Mouse (Mus musculus): ENCODE results near the gene 0610009B22Rik. TPM values are rescaled to one million over a fixed set of nuclear protein-coding genes. Genes with fewer than 3 reads are reported as not detected.
A peak's percentile ranks its signal among the peaks of the same experiment; 100 is the strongest.
"Not testable (repeated sequence)": the region's sequence is repeated elsewhere in the genome, so short reads cannot be mapped to it uniquely, and the experiment has no call there.

0610009B22Rik gene
- polyA plus RNA-seq, 1 experiment from 2014 or later, result 95.4 TPM

- 33% methylated on average over 13 of the region's 13 CpGs for WGBS
- peaks cover 10% of the 10 kb centered on the region for H3K36me3 ChIP-seq (replicated peaks)
- no peaks in the 10 kb centered on the region for H3K9me3 ChIP-seq
- H3K4me1 ChIP-seq, result 0 out of 2 replicates have a peak, but pooled peaks cover 6% of the 10 kb centered on the region
- H3K4me3 ChIP-seq (replicated peaks), result no peak overlapping the region
- H3K9ac ChIP-seq, result no peak overlapping the region
- H3K27ac ChIP-seq, result no peak overlapping the region
- no peak overlapping the region for H3K4me2 ChIP-seq
- H3K27me3 ChIP-seq, result no peaks in the 10 kb centered on the region
- no peak for ATAC-seq (ENCODE audit: low FRiP score)
These were observed 7.2 kb downstream of the 0610009B22Rik start for GRCm38 (mm10) chr11:51681324-51681975.

GRCm38 (mm10) chr11:51679466-51679865 is 9.2 kb downstream of the 0610009B22Rik start:
- Histone ChIP-seq H3K4me3 (replicated peaks) (no peak overlapping the region), H3K36me3 (replicated peaks) (no peaks in the 10 kb centered on the region), H3K9ac (no peak overlapping the region), H3K27me3 (no peaks in the 10 kb centered on the region), H3K9me3 (no peaks in the 10 kb centered on the region), H3K4me1 (0 out of 2 replicates have a peak, but pooled peaks cover 6% of the 10 kb centered on the region), H3K4me2 (no peak overlapping the region), H3K27ac (no peak overlapping the region)
- no peak for ATAC-seq (ENCODE audit: low FRiP score)
- WGBS, result 76% methylated on average over 3 of the region's 3 CpGs

GRCm38 (mm10) chr11:51677737-51678418 is 10.8 kb downstream of the 0610009B22Rik start:
- no peak overlapping the region for H3K27ac ChIP-seq
- no peak overlapping the region for H3K4me3 ChIP-seq (replicated peaks)
- H3K36me3 ChIP-seq (replicated peaks), result no peaks in the 10 kb centered on the region
- H3K9ac ChIP-seq, result 0 out of 2 replicates have a peak overlapping the region, but pooled peaks have one; percentile 17
- H3K4me2 ChIP-seq, result no peak overlapping the region
- no peaks in the 10 kb centered on the region for H3K27me3 ChIP-seq
- 79% methylated on average over 6 of the region's 6 CpGs for WGBS
- no peak for ATAC-seq (ENCODE audit: low FRiP score)
- H3K9me3 ChIP-seq, result no peaks in the 10 kb centered on the region
- 0 out of 2 replicates have a peak, but pooled peaks cover 6% of the 10 kb centered on the region for H3K4me1 ChIP-seq

GRCm38 (mm10) chr11:51675386-51675785 is 13.3 kb downstream of the 0610009B22Rik start:
- H3K9ac ChIP-seq, result no peak overlapping the region
- no peaks in the 10 kb centered on the region for H3K4me1 ChIP-seq
- no peak overlapping the region for H3K4me2 ChIP-seq
- WGBS, result 78% methylated on average over 5 of the region's 5 CpGs
- no peaks in the 10 kb centered on the region for H3K36me3 ChIP-seq (replicated peaks)
- H3K27me3 ChIP-seq, result no peaks in the 10 kb centered on the region
- no peaks in the 10 kb centered on the region for H3K9me3 ChIP-seq
- H3K27ac ChIP-seq, result no peak overlapping the region
- no peak overlapping the region for H3K4me3 ChIP-seq (replicated peaks)
- ATAC-seq (ENCODE audit: low FRiP score), result no peak

- Histone ChIP-seq H3K36me3 (replicated peaks) (no peaks in the 10 kb centered on the region), H3K27me3 (no peaks in the 10 kb centered on the region), H3K4me2 (no peak overlapping the region), H3K4me1 (no peaks in the 10 kb centered on the region), H3K4me3 (replicated peaks) (no peak overlapping the region), H3K27ac (no peak overlapping the region), H3K9me3 (no peaks in the 10 kb centered on the region), H3K9ac (no peak overlapping the region)
- WGBS, result 82% methylated on average over 9 of the region's 9 CpGs
- ATAC-seq (ENCODE audit: low FRiP score), result no peak
These were observed 15.4 kb downstream of the 0610009B22Rik start for GRCm38 (mm10) chr11:51673291-51673690.

GRCm38 (mm10) chr11:51671376-51671775 is 17.3 kb downstream of the 0610009B22Rik start:
- no peak for ATAC-seq (ENCODE audit: low FRiP score)
- 74% methylated on average over 2 of the region's 2 CpGs for WGBS
- H3K9me3 ChIP-seq, result no peaks in the 10 kb centered on the region

GRCm38 (mm10) chr11:51670846-51671245 is 17.8 kb downstream of the 0610009B22Rik start:
- ATAC-seq (ENCODE audit: low FRiP score), result no peak
- H3K36me3 ChIP-seq (replicated peaks), result no peaks in the 10 kb centered on the region
- no peaks in the 10 kb centered on the region for H3K9me3 ChIP-seq
- no peak overlapping the region for H3K4me3 ChIP-seq (replicated peaks)
- no peaks in the 10 kb centered on the region for H3K27me3 ChIP-seq
- 94% methylated on average over 7 of the region's 7 CpGs for WGBS
- H3K4me2 ChIP-seq, result no peak overlapping the region
- no peak overlapping the region for H3K27ac ChIP-seq
- no peak overlapping the region for H3K9ac ChIP-seq
- no peaks in the 10 kb centered on the region for H3K4me1 ChIP-seq

More at GRCm38 (mm10) chr11:51671376-51671775, 17.3 kb downstream of the 0610009B22Rik start:
- H3K4me1 ChIP-seq, result no peaks in the 10 kb centered on the region
- no peak overlapping the region for H3K27ac ChIP-seq
- H3K27me3 ChIP-seq, result no peaks in the 10 kb centered on the region
- H3K36me3 ChIP-seq (replicated peaks), result no peaks in the 10 kb centered on the region
- no peak overlapping the region for H3K4me2 ChIP-seq
- no peak overlapping the region for H3K9ac ChIP-seq
- H3K4me3 ChIP-seq (replicated peaks), result no peak overlapping the region

GRCm38 (mm10) chr11:51664747-51665146 is 23.9 kb downstream of the 0610009B22Rik start:
- H3K9me3 ChIP-seq; H3K9ac ChIP-seq; H3K27me3 ChIP-seq; H3K36me3 ChIP-seq (replicated peaks); H3K4me1 ChIP-seq; H3K4me3 ChIP-seq (replicated peaks); H3K4me2 ChIP-seq; ATAC-seq (ENCODE audit: low FRiP score); H3K27ac ChIP-seq: not testable (repeated sequence)
- WGBS, result 96% methylated on average over 7 of the region's 7 CpGs

GRCm38 (mm10) chr11:51662632-51663031 is 26.0 kb downstream of the 0610009B22Rik start:
- Histone ChIP-seq H3K9me3 (no peaks in the 10 kb centered on the region), H3K4me2 (no peak overlapping the region), H3K4me1 (no peaks in the 10 kb centered on the region), H3K4me3 (replicated peaks) (no peak overlapping the region), H3K36me3 (replicated peaks) (no peaks in the 10 kb centered on the region), H3K9ac (no peak overlapping the region), H3K27me3 (no peaks in the 10 kb centered on the region), H3K27ac (no peak overlapping the region)
- no peak for ATAC-seq (ENCODE audit: low FRiP score)
- WGBS, result 73% methylated on average over 7 of the region's 7 CpGs

- Histone ChIP-seq H3K4me2 (no peak overlapping the region), H3K4me3 (replicated peaks) (no peak overlapping the region), H3K27ac (no peak overlapping the region), H3K9ac (no peak overlapping the region), H3K4me1 (no peaks in the 10 kb centered on the region), H3K27me3 (no peaks in the 10 kb centered on the region), H3K36me3 (replicated peaks) (no peaks in the 10 kb centered on the region), H3K9me3 (no peaks in the 10 kb centered on the region)
- no peak for ATAC-seq (ENCODE audit: low FRiP score)
- WGBS, result 80% methylated on average over 16 of the region's 16 CpGs
These were observed 26.8 kb downstream of the 0610009B22Rik start for GRCm38 (mm10) chr11:51661867-51662365.

GRCm38 (mm10) chr11:51658705-51659104 is 30.0 kb downstream of the 0610009B22Rik start:
- Histone ChIP-seq H3K27ac (no peak overlapping the region), H3K9me3 (no peaks in the 10 kb centered on the region), H3K27me3 (no peaks in the 10 kb centered on the region), H3K36me3 (replicated peaks) (no peaks in the 10 kb centered on the region), H3K9ac (no peak overlapping the region), H3K4me1 (no peaks in the 10 kb centered on the region), H3K4me3 (replicated peaks) (no peak overlapping the region), H3K4me2 (no peak overlapping the region)
- ATAC-seq (ENCODE audit: low FRiP score), result no peak
- WGBS, result 81% methylated on average over 6 of the region's 6 CpGs

- Histone ChIP-seq H3K27me3 (no peaks in the 10 kb centered on the region), H3K9me3 (no peaks in the 10 kb centered on the region), H3K4me1 (no peaks in the 10 kb centered on the region), H3K4me2 (no peak overlapping the region), H3K27ac (no peak overlapping the region), H3K4me3 (replicated peaks) (no peak overlapping the region), H3K36me3 (replicated peaks) (no peaks in the 10 kb centered on the region), H3K9ac (no peak overlapping the region)
- 74% methylated on average over 7 of the region's 7 CpGs for WGBS
- ATAC-seq (ENCODE audit: low FRiP score), result no peak
These were observed 30.4 kb downstream of the 0610009B22Rik start for GRCm38 (mm10) chr11:51658291-51658690.

Data from forebrain, embryonic 12.5 days (tissue).